Mouse (Mus musculus) Patski (cell line): Measurements from ENCODE around the gene Dip2a. TPM values are rescaled to one million over a fixed set of nuclear protein-coding genes. Genes with fewer than 3 reads are reported as not detected.

Experiments
- ATAC-seq: fragments of 100-300 bp; one replicate; pipeline ENCODE4 v1.8.0; 2021
- CTCF ChIA-PET: fragments of 350-600 bp; sonication (Branson Sonifier 250); formaldehyde crosslinking; loops from one replicate; lab custom pipeline; 2022; ENCODE audit warnings: inconsistent platforms; lab: Charles Lee
- POLR2A ChIA-PET: fragments of 350-600 bp; sonication (Branson Sonifier 250); formaldehyde crosslinking; loops from one replicate; lab custom pipeline; 2022; ENCODE audit warnings: antibody characterized with exemption, inconsistent platforms; lab: Charles Lee
- DNase-seq: peaks from one replicate; pipeline ENCODE4 v3.0.0-alpha.2; 2011; ENCODE audit warnings: low read depth, low spot score
- H3K27me3 ChIP-seq: fragments of 371-371 bp; one replicate; pipeline ENCODE4 v1.5.1; 2021
- CTCF ChIP-seq: fragments of 100-300 bp; IDR thresholded peaks from one replicate; pipeline ENCODE4 v1.5.1; 2021
- in situ Hi-C: fragments of 300-500 bp; cut with MboI; formaldehyde crosslinking; loops from 3 replicates; pipeline ENCODE4 v1.11.1; 2018; ENCODE audit warnings: low pct_unique_long_range_greater_than_20kb, mixed read lengths
- polyA plus RNA-seq: library from polyadenylated mRNA; unstranded; gene quantifications from one replicate; pipeline ENCODE4 v1.2.3, GENCODE M21; 2021

Gene Dip2a
- polyA plus RNA-seq, 1 experiment from 2014 or later, result 47.9 TPM

DNA sequence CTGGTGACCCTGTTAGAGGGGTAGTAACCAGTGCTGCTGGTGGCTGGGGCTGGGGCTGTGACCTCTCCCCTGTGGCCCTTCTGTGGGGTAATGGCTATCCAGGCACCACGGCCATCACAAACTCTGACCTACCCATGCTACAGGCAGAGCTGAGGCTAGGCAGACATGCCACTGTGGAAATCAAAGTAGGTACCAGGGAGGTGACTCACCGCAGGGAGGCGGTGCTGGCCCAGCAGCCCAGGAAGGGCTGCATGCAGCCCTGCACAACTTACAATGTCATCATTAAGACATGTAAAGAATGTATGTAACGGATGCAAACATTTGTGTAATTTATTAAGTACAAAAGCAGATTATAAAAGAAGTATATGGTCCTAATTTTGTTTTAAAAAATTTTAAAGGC is 82.7 kb downstream of the Dip2a start:
- ChIA-PET POLR2A (no interaction called here), CTCF (interaction anchor here (0.9 kb wide), 1 partner anchor 19 kb away, joined by 3 read pairs; no protein-coding TSS in a partner anchor)
- in situ Hi-C loops, result no loop called here
- no peak for DNase-seq
- no peak for TF ChIP-seq CTCF
- H3K27me3 ChIP-seq, result no peaks in the 10 kb centered on the region
- ATAC-seq, result peak; percentile 74

DNA sequence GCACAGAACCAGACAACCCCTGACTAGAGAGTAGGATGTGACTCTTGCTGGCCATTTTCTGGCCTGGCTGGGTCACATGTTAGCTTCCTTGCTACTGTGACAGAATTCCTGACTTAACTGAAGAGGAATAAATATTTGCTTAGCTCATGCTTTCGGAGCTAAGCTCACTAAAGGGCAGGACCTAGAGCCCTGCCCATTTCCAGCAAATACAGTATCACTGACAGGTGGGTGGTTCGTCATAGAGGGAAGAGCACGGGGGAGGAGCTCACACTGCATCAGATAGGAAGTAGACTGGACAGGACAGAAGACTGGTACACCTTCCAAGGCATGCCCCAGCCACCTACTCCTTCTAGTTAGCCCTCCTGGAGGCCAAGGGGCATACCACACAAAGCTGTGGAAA is 83.6 kb downstream of the Dip2a start:
- no peak for TF ChIP-seq CTCF
- CTCF ChIA-PET, result interaction anchor here (1.4 kb wide), 1 partner anchor 22 kb away, joined by 4 read pairs; no protein-coding TSS in a partner anchor
- ATAC-seq, result no peak
- no peak for DNase-seq
- POLR2A ChIA-PET, result no interaction called here
- H3K27me3 ChIP-seq, result no peaks in the 10 kb centered on the region
- in situ Hi-C loops, result no loop called here

GRCm38 (mm10) chr10:76260358-76261059 is 84.6 kb downstream of the Dip2a start:
- in situ Hi-C loops, result no loop called here
- POLR2A ChIA-PET, result no interaction called here
- no peak for ATAC-seq
- TF ChIP-seq CTCF, result no peak
- CTCF ChIA-PET, result interaction anchor here (0.8 to 1.4 kb wide), 2 partner anchors 10 to 21 kb away, joined by 3 to 4 read pairs; no protein-coding TSS in a partner anchor
- DNase-seq, result no peak
- no peaks in the 10 kb centered on the region for H3K27me3 ChIP-seq

- DNase-seq (no peak), ATAC-seq (no peak)
- no peaks in the 10 kb centered on the region for H3K27me3 ChIP-seq
- CTCF ChIA-PET, result no interaction called here
- TF ChIP-seq CTCF, result no peak
- POLR2A ChIA-PET, result no interaction called here
- in situ Hi-C loops, result no loop called here
Observed at GRCm38 (mm10) chr10:76259566-76260232, 85.4 kb downstream of the Dip2a start.

DNA sequence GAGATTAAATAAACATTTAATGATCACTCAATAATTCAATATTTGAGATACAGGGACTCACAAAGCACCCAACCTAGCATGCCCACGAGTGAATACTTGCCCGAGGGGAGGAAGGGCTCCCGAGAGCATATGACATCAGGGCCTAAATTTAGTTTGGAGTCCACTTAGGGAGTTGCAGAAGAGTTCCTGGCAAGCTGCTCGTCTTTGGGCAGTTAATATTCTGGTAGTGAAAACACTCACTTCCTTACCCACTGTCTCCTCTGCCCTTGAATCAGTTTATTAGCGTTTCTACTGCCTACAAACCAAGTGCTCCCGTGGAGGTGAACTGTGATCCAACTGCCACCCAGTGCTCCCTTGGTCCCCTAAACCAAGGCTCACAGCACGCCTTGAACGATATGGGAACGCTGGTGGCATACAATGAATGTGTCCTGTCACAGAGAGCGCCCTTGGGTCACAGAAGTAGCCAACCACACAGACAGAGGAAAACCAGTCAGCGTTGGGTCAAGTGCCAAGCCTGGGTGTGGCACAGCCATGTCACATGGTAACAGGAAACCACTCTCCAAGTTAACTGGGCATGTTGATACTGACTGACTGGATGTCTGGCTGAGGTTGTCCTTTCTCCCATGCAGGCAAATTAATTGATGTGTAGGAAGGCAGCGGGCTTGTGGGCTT is 87.2 kb downstream of the Dip2a start:
- DNase-seq (no peak), ATAC-seq (no peak)
- in situ Hi-C loops, result no loop called here
- no peaks in the 10 kb centered on the region for H3K27me3 ChIP-seq
- POLR2A ChIA-PET, result no interaction called here
- CTCF ChIA-PET, result interaction anchor here (1.0 to 1.7 kb wide), 3 partner anchors 10 to 23 kb away, joined by 3 to 5 read pairs (median 3); no protein-coding TSS in a partner anchor
- no peak for TF ChIP-seq CTCF

GRCm38 (mm10) chr10:76257231-76257630 is 87.9 kb downstream of the Dip2a start:
- CTCF ChIA-PET, result interaction anchor here (0.9 to 1.7 kb wide), 4 partner anchors 10 to 34 kb away, joined by 3 to 5 read pairs (median 3); no protein-coding TSS in a partner anchor
- ATAC-seq (no peak), DNase-seq (no peak)
- TF ChIP-seq CTCF, result no peak
- POLR2A ChIA-PET, result no interaction called here
- in situ Hi-C loops, result no loop called here
- no peaks in the 10 kb centered on the region for H3K27me3 ChIP-seq

GRCm38 (mm10) chr10:76255617-76256016 is 89.5 kb downstream of the Dip2a start:
- DNase-seq, result no peak
- no peaks in the 10 kb centered on the region for H3K27me3 ChIP-seq
- in situ Hi-C loops, result no loop called here
- TF ChIP-seq CTCF, result no peak
- no peak for ATAC-seq
- POLR2A ChIA-PET, result no interaction called here
- CTCF ChIA-PET, result no interaction called here

DNA sequence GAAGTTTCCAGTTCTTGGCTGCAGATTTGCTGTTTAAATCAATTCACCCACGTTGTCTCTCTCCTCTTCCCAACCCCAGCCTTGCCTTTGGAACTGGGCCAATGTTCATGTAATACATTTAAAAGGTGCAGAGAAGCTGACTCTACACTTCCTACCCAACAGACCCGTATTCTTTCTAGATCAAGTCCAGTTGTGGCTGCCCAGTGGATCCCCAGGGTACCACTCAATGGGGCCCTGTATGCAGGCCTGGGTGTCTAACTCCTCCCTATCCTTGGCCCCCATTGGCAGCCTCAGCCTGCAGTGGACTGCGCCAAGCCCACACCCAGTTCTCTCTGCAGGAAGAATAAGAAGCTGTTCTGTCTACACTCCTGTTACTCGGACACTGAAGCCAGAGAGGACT is 91.6 kb downstream of the Dip2a start, which contains the start of gene S100b:
S100b (plus strand) TSS at position 318 of the 400 bp plus-strand sequence.
- DNase-seq (no peak), ATAC-seq (no peak)
- H3K27me3 ChIP-seq, result no peaks in the 10 kb centered on the region
- ChIA-PET CTCF (no interaction called here), POLR2A (no interaction called here)
- in situ Hi-C loops, result no loop called here
- TF ChIP-seq CTCF, result no peak

DNA sequence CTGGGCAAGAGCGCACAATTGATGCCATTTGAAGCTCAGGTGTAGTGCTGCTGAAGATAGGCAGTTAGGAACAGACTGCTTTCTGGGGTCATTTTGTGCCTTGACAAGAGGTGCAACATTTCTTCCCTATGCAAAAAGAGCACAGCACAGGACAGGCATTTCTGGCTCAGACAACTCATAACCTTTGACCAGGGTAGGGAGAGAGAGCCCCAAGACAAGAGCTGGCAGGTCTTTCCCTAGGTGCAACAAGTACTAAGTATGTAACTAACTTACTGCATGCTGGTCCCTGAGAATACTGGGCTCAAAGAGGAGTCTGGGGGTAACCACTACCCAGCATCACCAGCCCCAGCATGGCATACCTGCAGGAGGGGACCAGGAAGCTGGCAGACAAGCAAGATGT is 92.0 kb downstream of the Dip2a start:
- no peak for TF ChIP-seq CTCF
- DNase-seq (no peak), ATAC-seq (no peak)
- ChIA-PET POLR2A (no interaction called here), CTCF (interaction anchor here (0.7 kb wide), 1 partner anchor 16 kb away, joined by 3 read pairs; the partner anchor contains the start of gene Prmt2)
- in situ Hi-C loops, result no loop called here
- H3K27me3 ChIP-seq, result no peaks in the 10 kb centered on the region

DNA sequence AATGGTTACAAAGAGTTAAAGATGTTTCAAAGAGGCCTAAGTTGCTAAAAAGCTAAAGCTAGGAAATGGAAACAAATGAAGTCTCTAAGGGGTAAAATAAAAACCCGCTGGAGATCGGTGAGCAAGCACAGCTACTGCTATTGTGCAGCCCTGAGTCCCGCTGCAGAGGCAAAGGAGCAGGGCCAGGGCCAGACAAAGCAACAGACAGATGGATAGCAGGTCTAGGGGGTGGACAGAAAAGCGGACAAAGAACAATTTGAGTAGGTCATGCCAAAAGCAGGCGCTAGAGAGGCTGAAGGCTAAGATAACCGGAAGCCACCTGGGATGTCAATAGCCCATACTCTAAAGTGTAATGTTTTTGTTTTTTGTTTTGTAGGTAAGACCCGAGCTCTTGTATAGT is 94.2 kb downstream of the Dip2a start:
- ATAC-seq (no peak), DNase-seq (no peak)
- in situ Hi-C loops, result no loop called here
- H3K27me3 ChIP-seq, result no peaks in the 10 kb centered on the region
- ChIA-PET CTCF (interaction anchor here (0.9 to 1.1 kb wide), 2 partner anchors 10 to 13 kb away, joined by 3 read pairs; partner anchors contain the start of gene Prmt2), POLR2A (interaction anchor here (0.7 kb wide), 1 partner anchor 28 kb away, joined by 4 read pairs; no protein-coding TSS in a partner anchor)
- TF ChIP-seq CTCF, result no peak
